Mouse (Mus musculus) liver, postnatal 0 days (tissue): ENCODE data around the gene Cxcr6.

Experiments used
- CTCF ChIP-seq: sonication (generic); IDR thresholded peaks from 2 replicates; pipeline ENCODE4 v1.5.1; 2016; ENCODE audit warnings: antibody characterized with exemption, low read depth
- EP300 ChIP-seq: IDR thresholded peaks from 2 replicates; pipeline ENCODE4 v1.6.1; 2016; ENCODE audit warnings: antibody characterized with exemption, low read depth, mild to moderate bottlenecking

GRCm38 (mm10) chr9:123850705-123851061, 44.4 kb downstream of the Cxcr6 start:
- TF ChIP-seq CTCF (no peak), EP300 (0 out of 2 replicates have a peak, but pooled peaks have one; percentile 11)
